Mouse (Mus musculus): ENCODE results near the gene Hist1h2ai. TPM values are rescaled to one million over a fixed set of nuclear protein-coding genes. Genes with fewer than 3 reads are reported as not detected.

Hist1h2ai gene
- polyA plus RNA-seq, 1 experiment, result 37.9 TPM

GRCm38 (mm10) chr13:21755707-21756106, 39.5 kb downstream of the Hist1h2ai start:
- Histone ChIP-seq H3K36me3 (ENCODE audit: control insufficient read depth) (peaks cover 7% of the 10 kb centered on the region), H3K4me3 (replicated peaks) (peak overlapping the region; percentile 65)
- no peak for TF ChIP-seq TAL1 (IDR thresholded peaks at IDR 0.05; ENCODE audit: low read length)
- no peak for TF ChIP-seq GATA1 (IDR thresholded peaks at IDR 0.05; ENCODE audit: low read length)

More at GRCm38 (mm10) chr13:21755707-21756106, 39.5 kb downstream of the Hist1h2ai start:
- H3K27me3 ChIP-seq (ENCODE audit: control insufficient read depth), result no peaks in the 10 kb centered on the region
- no peaks in the 10 kb centered on the region for H3K9me3 ChIP-seq (ENCODE audit: control insufficient read depth, low read length)
- H3K4me1 ChIP-seq (ENCODE audit: control insufficient read depth), result peaks cover 47% of the 10 kb centered on the region

Other genes starting within 250 kb of the Hist1h2ai start
- 0.37 and 0.41 TPM in 2 replicates for gene Nkapl, start 247.9 kb upstream of the Hist1h2ai start, polyA plus RNA-seq (2012)
- gene Zkscan4, start 237.5 kb upstream of the Hist1h2ai start, polyA plus RNA-seq (2012), result 0.01 TPM in 1 of 2 replicates, not detected in the other
- gene Gm10065, start 237.0 kb upstream of the Hist1h2ai start, polyA plus RNA-seq (2012), result not detected in 2 replicates
- gene AK157302, start 221.2 kb upstream of the Hist1h2ai start, polyA plus RNA-seq (2012), result 0.05 and 0.06 TPM in 2 replicates
- 3.7 and 5.8 TPM in 2 replicates for gene Gm11273, start 215.0 kb upstream of the Hist1h2ai start, polyA plus RNA-seq (2012)
- 0.01 and 0.14 TPM in 2 replicates for gene Zkscan8, start 185.3 kb upstream of the Hist1h2ai start, polyA plus RNA-seq (2012)
- not detected in 2 replicates for gene Olfr1366, start 173.6 kb upstream of the Hist1h2ai start, polyA plus RNA-seq (2012)
- not detected in 2 replicates for gene Olfr1535, start 156.5 kb upstream of the Hist1h2ai start, polyA plus RNA-seq (2012)
- gene Olfr1364, start 134.7 kb upstream of the Hist1h2ai start, polyA plus RNA-seq (2012), result not detected in 2 replicates
- gene Olfr1362, start 102.4 kb upstream of the Hist1h2ai start, polyA plus RNA-seq (2012), result not detected in 2 replicates
- gene Olfr11, start 73.9 kb upstream of the Hist1h2ai start, polyA plus RNA-seq (2012), result 0.04 TPM in 1 of 2 replicates, not detected in the other
- not detected in 2 replicates for gene Olfr1361, start 53.0 kb upstream of the Hist1h2ai start, polyA plus RNA-seq (2012)
- gene Olfr1360, start 39.0 kb upstream of the Hist1h2ai start, polyA plus RNA-seq (2012), result not detected in 2 replicates
- not detected in 2 replicates for gene Olfr1359, start 18.3 kb upstream of the Hist1h2ai start, polyA plus RNA-seq (2012)
- gene Hist1h2bl, start 279 bp upstream of the Hist1h2ai start, polyA plus RNA-seq (2012), result 2.0 and 7.9 TPM in 2 replicates
- 27.8 and 67.4 TPM in 2 replicates for gene Hist1h3h, start 1.2 kb downstream of the Hist1h2ai start, polyA plus RNA-seq (2012)
- 1.8 and 3.9 TPM in 2 replicates for gene Hist1h2bm, start 5.6 kb downstream of the Hist1h2ai start, polyA plus RNA-seq (2012)
- gene Hist1h4j, start 18.6 kb downstream of the Hist1h2ai start, polyA plus RNA-seq (2012), result 1.3 and 2.7 TPM in 2 replicates
- gene Hist1h4k, start 34.1 kb downstream of the Hist1h2ai start, polyA plus RNA-seq (2012), result 23.3 and 64.1 TPM in 2 replicates
- 57.8 and 123 TPM in 2 replicates for gene Hist1h2ak, start 37.4 kb downstream of the Hist1h2ai start, polyA plus RNA-seq (2012)
- gene Hist1h2bn, start 37.7 kb downstream of the Hist1h2ai start, polyA plus RNA-seq (2012), result 2.7 and 5.2 TPM in 2 replicates
- gene Hist1h1b, start 64.2 kb downstream of the Hist1h2ai start, polyA plus RNA-seq (2012), result 2.6 and 5.0 TPM in 2 replicates
- 16.8 and 41.5 TPM in 2 replicates for gene Hist1h3i, start 66.9 kb downstream of the Hist1h2ai start, polyA plus RNA-seq (2012)
- gene Hist1h2an, start 70.8 kb downstream of the Hist1h2ai start, polyA plus RNA-seq (2012), result 15.8 and 41.3 TPM in 2 replicates
- 2.2 and 5.1 TPM in 2 replicates for gene Hist1h2bp, start 71.0 kb downstream of the Hist1h2ai start, polyA plus RNA-seq (2012)
- gene Hist1h2bq, start 93.8 kb downstream of the Hist1h2ai start, polyA plus RNA-seq (2012), result 12.6 and 20.2 TPM in 2 replicates
- gene Hist1h2ao, start 94.0 kb downstream of the Hist1h2ai start, polyA plus RNA-seq (2012), result 4,119 and 4,310 TPM in 2 replicates
- 26.4 and 43.3 TPM in 2 replicates for gene Hist1h4m, start 95.3 kb downstream of the Hist1h2ai start, polyA plus RNA-seq (2012)
- gene Hist1h4n, start 115.8 kb downstream of the Hist1h2ai start, polyA plus RNA-seq (2012), result 0.78 and 5.7 TPM in 2 replicates
- 9,149 and 11,620 TPM in 2 replicates for gene Hist1h2ap, start 117.1 kb downstream of the Hist1h2ai start, polyA plus RNA-seq (2012)
- gene Hist1h2br, start 117.3 kb downstream of the Hist1h2ai start, polyA plus RNA-seq (2012), result 12.4 and 21.9 TPM in 2 replicates
- not detected in 2 replicates for gene Zfp184, start 228.7 kb downstream of the Hist1h2ai start, polyA plus RNA-seq (2012)